Mouse (Mus musculus): ENCODE measurements around the gene Sh3tc1.

- TF ChIP-seq POLR2A (IDR thresholded peaks at IDR 0.05; ENCODE audit: low read depth, low read length) (no peak), CTCF (IDR thresholded peaks at IDR 0.05; ENCODE audit: borderline replicate concordance, insufficient read depth, low read length) (no peak)
These were observed 33.7 kb upstream of the Sh3tc1 start for GRCm38 (mm10) chr5:35773274-35774136.
